Mouse (Mus musculus) lung, postnatal 0 days (tissue): ENCODE measurements around the gene 9430038I01Rik. TPM values are rescaled to one million over a fixed set of nuclear protein-coding genes. Genes with fewer than 3 reads are reported as not detected.
"Not testable (repeated sequence)": the region's sequence is repeated elsewhere in the genome, so short reads cannot be mapped to it uniquely, and the experiment has no call there.

Source experiments
- ATAC-seq: fragments of 200-750 bp; cut with Nextera tagmentation; 2 replicates; pipeline ENCODE4 v1.8.0; 2017; ENCODE audit warnings: moderate library complexity
- DNase-seq: peaks from one replicate; pipeline ENCODE4 v3.0.0-alpha.2; 2016; ENCODE audit warnings: low spot score
- H3K27ac ChIP-seq: fragments of 300-500 bp; sonication (generic); 2 replicates; pipeline ENCODE4 v1.5.1; 2014; ENCODE audit warnings: antibody characterized with exemption, mild to moderate bottlenecking, low read length, mixed read lengths
- H3K27me3 ChIP-seq: fragments of 300-500 bp; sonication (generic); replicated peaks from 2 replicates; pipeline ENCODE4 v1.6.1; 2014; ENCODE audit warnings: low read length, mixed read lengths; ENCODE audit not compliant: insufficient read depth
- H3K36me3 ChIP-seq: fragments of 300-500 bp; sonication (generic); 2 replicates; pipeline ENCODE4 v1.6.1; 2014; ENCODE audit warnings: low read length, mixed read lengths; ENCODE audit not compliant: insufficient read depth
- H3K4me1 ChIP-seq: fragments of 300-500 bp; sonication (generic); 2 replicates; pipeline ENCODE4 v1.6.1; 2014; ENCODE audit warnings: antibody characterized with exemption, low read depth, low read length, mixed read lengths; ENCODE audit not compliant: insufficient read depth
- H3K4me2 ChIP-seq: fragments of 300-500 bp; sonication (generic); replicated peaks from 2 replicates; pipeline ENCODE4 v1.6.1; 2014; ENCODE audit warnings: low read depth, mild to moderate bottlenecking, low read length, moderate library complexity, mixed read lengths
- H3K4me3 ChIP-seq: fragments of 300-500 bp; sonication (generic); 2 replicates; pipeline ENCODE4 v1.5.1; 2014; ENCODE audit warnings: low read depth, low read length
- H3K9ac ChIP-seq: fragments of 300-500 bp; sonication (generic); replicated peaks from 2 replicates; pipeline ENCODE4 v1.6.1; 2014; ENCODE audit warnings: low read depth, mild to moderate bottlenecking
- H3K9me3 ChIP-seq: fragments of 300-500 bp; sonication (generic); 2 replicates; pipeline ENCODE4 v1.6.1; 2016; ENCODE audit warnings: low read length, mixed read lengths
- CTCF ChIP-seq: IDR thresholded peaks from 2 replicates; pipeline ENCODE4 v1.5.1; 2016; ENCODE audit warnings: antibody characterized with exemption, mild to moderate bottlenecking
- EP300 ChIP-seq: IDR thresholded peaks from 2 replicates; pipeline ENCODE4 v1.6.1; 2016; ENCODE audit warnings: antibody characterized with exemption, mild to moderate bottlenecking, control low read depth
- WGBS: fragments of 180-500 bp; shearing (Covaris S2); extraction: QIAGEN DNeasy Blood & Tissue Kit; methylation state at CpG from one replicate; pipeline ENCODE4 v1.1.7; 2014; 5-methylcytosine and 5-hydroxymethylcytosine counted together
- polyA plus RNA-seq: library from polyadenylated mRNA; unstranded; fragments of >200 nt; fragmentation: Nextera tagmentation; extraction: Ambion mirVana; gene quantifications from 2 replicates; pipeline ENCODE4 v1.2.1, GENCODE M21; 2015

Gene 9430038I01Rik
- polyA plus RNA-seq = 20.8 and 21.9 TPM in 2 replicates

DNA sequence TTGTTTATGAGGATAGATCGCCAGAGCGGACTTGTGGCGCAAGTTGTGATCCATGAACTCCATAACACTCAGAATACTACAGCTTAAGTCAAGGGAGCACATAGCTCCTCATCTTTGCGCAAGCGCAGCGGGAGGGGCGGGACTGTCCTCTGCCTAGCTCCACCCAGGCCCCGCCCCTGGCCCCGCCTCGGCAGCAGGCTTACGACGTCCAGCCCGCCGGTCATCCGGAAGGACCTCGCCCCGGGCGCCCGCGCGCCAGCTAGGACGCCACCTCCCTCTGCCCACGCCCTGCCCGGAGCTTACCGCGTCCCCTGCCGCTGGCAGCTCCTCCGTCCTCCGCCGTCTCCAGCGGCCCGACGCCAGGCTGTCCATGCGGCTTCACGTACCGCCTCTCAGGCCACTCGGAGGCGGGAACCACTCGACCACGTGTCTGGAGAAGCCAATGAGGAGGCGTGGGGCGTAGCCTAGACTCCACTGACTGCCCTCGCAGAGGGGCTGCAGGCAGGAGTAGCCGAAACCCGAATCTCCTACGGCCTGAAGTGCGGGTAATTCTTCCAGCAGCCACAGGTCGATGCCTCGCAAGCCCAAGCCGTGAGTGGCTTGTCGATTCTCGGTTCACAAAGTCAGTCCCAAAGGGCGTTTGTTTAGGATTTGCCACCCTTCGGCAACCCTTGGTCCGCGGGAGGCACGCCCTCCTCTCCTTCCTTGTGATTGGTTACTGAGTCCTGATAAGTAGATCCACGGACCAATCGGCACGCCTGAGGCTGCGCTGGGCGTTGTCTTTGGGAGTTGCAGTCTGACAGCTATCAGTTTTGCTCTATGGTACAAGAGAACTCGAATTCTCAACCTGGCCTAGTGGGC lies at the start of gene 9430038I01Rik:
9430038I01Rik (minus strand) TSS at position 426 of the 861 bp plus-strand sequence.
- 2% methylated on average over 62 of the region's 63 CpGs for WGBS
- H3K4me1 ChIP-seq = no peaks in the 10 kb centered on the region
- H3K4me2 ChIP-seq = peak within 1 kb of the TSS; percentile 57
- peak; percentile 98 for ATAC-seq
- H3K27ac ChIP-seq = peak within 1 kb of the TSS; percentile 96
- no peaks in the 10 kb centered on the region for H3K36me3 ChIP-seq
- peak within 1 kb of the TSS; percentile 71 for H3K4me3 ChIP-seq
- no peaks in the 10 kb centered on the region for H3K27me3 ChIP-seq
- peak within 1 kb of the TSS; percentile 68 for H3K9ac ChIP-seq
- peak; percentile 98 for DNase-seq
- TF ChIP-seq CTCF (0 out of 2 replicates have a peak, but pooled peaks have one; percentile 2), EP300 (no peak)
- H3K9me3 ChIP-seq = no peaks in the 10 kb centered on the region

DNA sequence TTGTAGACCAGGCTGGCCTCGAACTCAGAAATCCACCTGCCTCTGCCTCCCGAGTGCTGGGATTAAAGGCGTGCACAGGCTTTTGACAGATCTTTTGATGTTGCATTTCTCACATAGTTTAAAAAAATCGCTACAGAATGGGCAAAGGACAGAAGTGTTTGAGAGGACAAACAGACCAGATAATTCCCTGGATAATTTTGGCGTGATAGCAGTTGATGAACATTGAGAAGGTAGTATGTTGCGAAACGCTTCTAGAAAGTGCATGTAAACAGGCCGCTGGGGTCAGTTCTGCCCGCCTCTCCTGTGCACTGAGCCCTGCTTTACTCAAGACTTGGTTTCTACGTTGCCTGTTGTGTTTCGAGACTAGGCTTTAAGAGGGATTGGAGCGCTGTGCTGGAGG lies 34.8 kb upstream of the 9430038I01Rik start:
- Histone ChIP-seq H3K4me2 (no peak overlapping the region), H3K9me3 (no peaks in the 10 kb centered on the region), H3K9ac (no peak overlapping the region), H3K36me3 (no peaks in the 10 kb centered on the region), H3K4me1 (no peaks in the 10 kb centered on the region), H3K27me3 (no peaks in the 10 kb centered on the region), H3K4me3 (no peak overlapping the region), H3K27ac (no peak overlapping the region)
- whole genome bisulfite sequencing = 88% methylated on average over 12 of the region's 12 CpGs
- TF ChIP-seq CTCF = no peak
- no peak for TF ChIP-seq EP300
- DNase-seq = no peak
- ATAC-seq = no peak

DNA sequence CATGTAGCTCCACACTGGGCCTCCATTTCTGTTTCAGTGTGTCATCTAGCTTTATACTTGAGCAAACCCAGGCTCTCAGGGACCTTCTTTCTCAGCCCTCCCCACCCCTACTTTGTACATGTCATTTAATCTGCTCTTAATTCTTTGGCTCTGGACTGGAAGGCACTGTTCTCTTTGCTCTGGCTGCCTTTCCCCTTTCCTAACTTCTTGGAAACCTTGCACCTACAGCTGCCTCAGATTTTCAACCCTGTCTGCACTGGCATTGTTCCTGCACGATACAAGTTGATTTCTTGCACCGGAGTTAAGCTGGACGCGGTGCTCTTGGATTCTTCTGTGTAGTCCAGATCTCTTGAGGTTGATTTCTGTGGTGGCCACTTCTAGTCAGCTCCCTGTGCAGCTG lies 32.4 kb upstream of the 9430038I01Rik start:
- Histone ChIP-seq H3K9me3 (no peaks in the 10 kb centered on the region), H3K27ac (no peak overlapping the region), H3K4me1 (0 out of 2 replicates have a peak, but pooled peaks cover 6% of the 10 kb centered on the region), H3K27me3 (no peaks in the 10 kb centered on the region), H3K4me2 (no peak overlapping the region), H3K36me3 (no peaks in the 10 kb centered on the region), H3K4me3 (no peak overlapping the region), H3K9ac (no peak overlapping the region)
- WGBS = 93% methylated on average over 4 of the region's 4 CpGs
- DNase-seq = no peak
- TF ChIP-seq CTCF = no peak
- TF ChIP-seq EP300 = no peak
- no peak for ATAC-seq

DNA sequence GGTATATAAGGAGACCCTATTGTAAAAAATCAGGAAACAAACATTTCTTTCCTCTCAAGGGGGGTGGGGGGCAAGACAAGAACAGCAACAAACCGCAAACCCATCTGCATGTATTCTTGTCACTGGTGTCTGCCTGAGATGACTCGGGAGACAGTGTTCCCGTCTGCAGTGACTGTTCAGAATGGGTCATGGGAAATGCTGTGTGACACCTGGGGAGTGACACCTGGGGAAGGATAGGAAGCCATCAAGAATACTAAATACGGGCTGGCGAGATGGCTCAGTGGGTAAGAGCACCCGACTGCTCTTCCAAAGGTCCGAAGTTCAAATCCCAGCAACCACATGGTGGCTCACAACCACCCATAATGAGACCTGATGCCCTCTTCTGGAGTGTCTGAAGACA lies 28.4 kb upstream of the 9430038I01Rik start:
- ATAC-seq, H3K4me2 ChIP-seq, H3K9me3 ChIP-seq, H3K27me3 ChIP-seq, H3K4me3 ChIP-seq, H3K4me1 ChIP-seq, H3K9ac ChIP-seq, DNase-seq, H3K27ac ChIP-seq, H3K36me3 ChIP-seq: not testable (repeated sequence)
- WGBS = 77% methylated on average over 7 of the region's 7 CpGs

DNA sequence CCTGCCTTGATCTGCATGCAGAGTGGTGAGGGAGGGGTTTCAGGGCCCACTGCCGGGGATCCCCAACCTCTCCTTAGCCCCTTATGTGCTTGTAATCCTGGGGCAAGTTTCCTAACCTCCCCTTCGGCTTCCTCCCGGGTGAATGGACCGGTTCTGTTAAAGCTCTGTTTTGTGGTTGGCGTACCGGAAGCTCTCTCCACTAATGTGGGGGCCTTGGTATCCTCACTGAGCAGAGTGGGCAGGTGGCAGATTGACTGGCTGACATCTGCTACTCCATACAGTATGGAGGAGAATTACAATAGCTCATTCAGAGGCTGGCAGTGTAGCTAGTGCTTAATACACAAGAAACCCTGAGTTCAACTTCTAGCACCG lies 27.6 kb upstream of the 9430038I01Rik start:
- DNase-seq = no peak
- TF ChIP-seq EP300 (no peak), CTCF (no peak)
- Histone ChIP-seq H3K27me3 (no peaks in the 10 kb centered on the region), H3K9ac (peak overlapping the region; percentile 76), H3K27ac (peak overlapping the region; percentile 77), H3K36me3 (no peaks in the 10 kb centered on the region), H3K9me3 (no peaks in the 10 kb centered on the region), H3K4me2 (peak overlapping the region; percentile 89), H3K4me3 (peak overlapping the region; percentile 87), H3K4me1 (0 out of 2 replicates have a peak, but pooled peaks cover 8% of the 10 kb centered on the region)
- no peak for ATAC-seq
- WGBS = 2% methylated on average over 7 of the region's 7 CpGs

DNA sequence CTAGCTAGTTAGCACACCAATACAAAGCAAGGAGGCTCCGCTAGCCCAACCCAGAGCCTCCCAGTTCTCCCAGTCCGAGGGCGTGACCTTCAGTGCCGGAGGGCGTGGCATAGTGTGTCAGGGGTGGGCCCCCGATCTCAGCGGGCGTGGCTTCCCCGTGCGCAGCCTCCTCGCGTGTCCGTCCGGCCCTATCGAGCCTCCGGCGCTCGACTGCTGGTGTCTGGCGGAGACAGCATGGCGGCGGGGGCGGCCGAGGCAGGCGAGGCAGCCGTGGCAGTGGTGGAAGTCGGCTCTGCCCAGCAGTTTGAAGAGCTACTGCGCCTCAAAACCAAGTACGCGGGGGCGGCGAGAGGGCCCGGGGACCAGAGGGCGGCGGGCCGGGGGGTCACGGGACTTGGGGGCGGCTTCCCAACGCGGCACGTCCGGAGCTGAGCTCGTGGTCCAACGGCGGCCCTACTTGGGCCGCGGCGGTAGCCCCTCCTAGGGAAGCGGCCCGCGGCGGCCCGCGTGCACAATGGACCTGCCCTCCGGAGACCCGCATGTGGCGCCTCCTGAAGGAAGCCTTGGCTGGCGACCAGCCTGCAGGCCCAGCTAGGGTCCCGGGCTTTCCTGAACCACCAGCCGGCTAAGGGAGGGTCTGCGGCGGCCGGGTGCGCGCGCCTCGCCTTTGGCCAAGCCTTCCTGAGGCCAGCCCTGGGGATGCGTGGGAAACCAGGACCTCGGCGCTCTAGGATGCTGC lies 27.0 kb upstream of the 9430038I01Rik start, which contains the start of gene Glrx3:
Glrx3 (plus strand) TSS at position 175 of the 739 bp plus-strand sequence.
- H3K9ac ChIP-seq = peak within 1 kb of the TSS; percentile 76
- no peaks in the 10 kb centered on the region for H3K36me3 ChIP-seq
- WGBS = under 1% methylated on average over 59 of the region's 69 CpGs
- peak within 1 kb of the TSS; percentile 77 for H3K27ac ChIP-seq
- no peaks in the 10 kb centered on the region for H3K27me3 ChIP-seq
- H3K4me3 ChIP-seq = peak within 1 kb of the TSS; percentile 87
- ATAC-seq = peak; percentile 99
- DNase-seq = peak; percentile 98
- no peaks in the 10 kb centered on the region for H3K9me3 ChIP-seq
- TF ChIP-seq EP300 = no peak
- TF ChIP-seq CTCF = peak; percentile 18; the same call in 1 of the 2 replicates
- 0 out of 2 replicates have a peak, but pooled peaks cover 8% of the 10 kb centered on the region for H3K4me1 ChIP-seq
- peak within 1 kb of the TSS; percentile 89 for H3K4me2 ChIP-seq
